Mouse (Mus musculus): ENCODE results near the gene Celf5. TPM values are rescaled to one million over a fixed set of nuclear protein-coding genes. Genes with fewer than 3 reads are reported as not detected.

Celf5 gene
- polyA plus RNA-seq, 1 experiment from 2014 or later: 64.4 TPM

GRCm38 (mm10) chr10:81429605-81430061, 52.9 kb downstream of the Celf5 start:
- peak overlapping the region; percentile 63 for H3K4me2 ChIP-seq (ENCODE audit: low read depth, low read length)
- 0% methylated on average over 18 of the region's 20 CpGs for WGBS
- H3K27me3 ChIP-seq (ENCODE audit: control insufficient read depth, insufficient read depth, low read length): peaks cover 3% of the 10 kb centered on the region; the same call in 1 of the 2 replicates
- peak; percentile 5; the same call in 1 of the 2 replicates for ATAC-seq (ENCODE audit: low read depth)
- peak overlapping the region; percentile 91 for H3K9ac ChIP-seq (replicated peaks; ENCODE audit: low read depth, low read length)
- no peaks in the 10 kb centered on the region for H3K9me3 ChIP-seq (ENCODE audit: control insufficient read depth, low read length)
- peak overlapping the region; percentile 75 for H3K4me3 ChIP-seq (ENCODE audit: low read depth, low read length)
- H3K36me3 ChIP-seq (ENCODE audit: control insufficient read depth, insufficient read depth, low read length): no peaks in the 10 kb centered on the region
- H3K27ac ChIP-seq (ENCODE audit: low read depth, low read length): peak overlapping the region; percentile 97
- peaks cover 29% of the 10 kb centered on the region for H3K4me1 ChIP-seq (ENCODE audit: control insufficient read depth, insufficient read depth, low read length)

- Histone ChIP-seq H3K9me3 (ENCODE audit: control insufficient read depth, low read length) (no peaks in the 10 kb centered on the region), H3K4me2 (ENCODE audit: low read depth, low read length) (peak overlapping the region; percentile 63), H3K9ac (replicated peaks; ENCODE audit: low read depth, low read length) (no peak overlapping the region), H3K4me1 (ENCODE audit: control insufficient read depth, insufficient read depth, low read length) (peaks cover 33% of the 10 kb centered on the region), H3K36me3 (ENCODE audit: control insufficient read depth, insufficient read depth, low read length) (no peaks in the 10 kb centered on the region), H3K27me3 (ENCODE audit: control insufficient read depth, insufficient read depth, low read length) (peaks cover 3% of the 10 kb centered on the region; the same call in 1 of the 2 replicates), H3K4me3 (ENCODE audit: low read depth, low read length) (peak overlapping the region; percentile 75), H3K27ac (ENCODE audit: low read depth, low read length) (no peak overlapping the region)
- ATAC-seq (ENCODE audit: low read depth): no peak
- WGBS: 23% methylated on average over 2 of the region's 2 CpGs
Measured at GRCm38 (mm10) chr10:81429092-81429491, 53.4 kb downstream of the Celf5 start.

GRCm38 (mm10) chr10:81428507-81428870, 54.0 kb downstream of the Celf5 start:
- no peak overlapping the region for H3K9ac ChIP-seq (replicated peaks; ENCODE audit: low read depth, low read length)
- no peak overlapping the region for H3K4me3 ChIP-seq (ENCODE audit: low read depth, low read length)
- WGBS: 93% methylated on average over 7 of the region's 7 CpGs
- no peaks in the 10 kb centered on the region for H3K9me3 ChIP-seq (ENCODE audit: control insufficient read depth, low read length)
- no peak for ATAC-seq (ENCODE audit: low read depth)
- no peak overlapping the region for H3K4me2 ChIP-seq (ENCODE audit: low read depth, low read length)
- peaks cover 33% of the 10 kb centered on the region for H3K4me1 ChIP-seq (ENCODE audit: control insufficient read depth, insufficient read depth, low read length)
- H3K36me3 ChIP-seq (ENCODE audit: control insufficient read depth, insufficient read depth, low read length): no peaks in the 10 kb centered on the region
- H3K27me3 ChIP-seq (ENCODE audit: control insufficient read depth, insufficient read depth, low read length): peaks cover 3% of the 10 kb centered on the region; the same call in 1 of the 2 replicates
- H3K27ac ChIP-seq (ENCODE audit: low read depth, low read length): no peak overlapping the region

- Histone ChIP-seq H3K4me1 (ENCODE audit: control insufficient read depth, insufficient read depth, low read length) (peaks cover 33% of the 10 kb centered on the region), H3K27me3 (ENCODE audit: control insufficient read depth, insufficient read depth, low read length) (peaks cover 3% of the 10 kb centered on the region; the same call in 1 of the 2 replicates), H3K9me3 (ENCODE audit: control insufficient read depth, low read length) (no peaks in the 10 kb centered on the region), H3K27ac (ENCODE audit: low read depth, low read length) (no peak overlapping the region), H3K4me2 (ENCODE audit: low read depth, low read length) (no peak overlapping the region), H3K4me3 (ENCODE audit: low read depth, low read length) (no peak overlapping the region), H3K9ac (replicated peaks; ENCODE audit: low read depth, low read length) (no peak overlapping the region), H3K36me3 (ENCODE audit: control insufficient read depth, insufficient read depth, low read length) (no peaks in the 10 kb centered on the region)
- 71% methylated on average over 8 of the region's 8 CpGs for WGBS
- ATAC-seq (ENCODE audit: low read depth): no peak
Measured at GRCm38 (mm10) chr10:81427804-81428506, 54.6 kb downstream of the Celf5 start.

GRCm38 (mm10) chr10:81427327-81427726, 55.2 kb downstream of the Celf5 start:
- Histone ChIP-seq H3K9me3 (ENCODE audit: control insufficient read depth, low read length) (no peaks in the 10 kb centered on the region), H3K9ac (replicated peaks; ENCODE audit: low read depth, low read length) (peak overlapping the region; percentile 50; the same call in 1 of the 2 replicates)

GRCm38 (mm10) chr10:81426897-81427296, 55.6 kb downstream of the Celf5 start:
- 1% methylated on average over 29 of the region's 38 CpGs for WGBS
- H3K9ac ChIP-seq (replicated peaks; ENCODE audit: low read depth, low read length): peak overlapping the region; percentile 50
- H3K4me2 ChIP-seq (ENCODE audit: low read depth, low read length): peak overlapping the region; percentile 63
- no peaks in the 10 kb centered on the region for H3K36me3 ChIP-seq (ENCODE audit: control insufficient read depth, insufficient read depth, low read length)
- H3K4me3 ChIP-seq (ENCODE audit: low read depth, low read length): peak overlapping the region; percentile 31
- peaks cover 30% of the 10 kb centered on the region for H3K4me1 ChIP-seq (ENCODE audit: control insufficient read depth, insufficient read depth, low read length)
- no peak overlapping the region for H3K27ac ChIP-seq (ENCODE audit: low read depth, low read length)
- H3K9me3 ChIP-seq (ENCODE audit: control insufficient read depth, low read length): no peaks in the 10 kb centered on the region
- peaks cover 3% of the 10 kb centered on the region; the same call in 1 of the 2 replicates for H3K27me3 ChIP-seq (ENCODE audit: control insufficient read depth, insufficient read depth, low read length)
- no peak for ATAC-seq (ENCODE audit: low read depth)

More at GRCm38 (mm10) chr10:81427327-81427726, 55.2 kb downstream of the Celf5 start:
- Histone ChIP-seq H3K4me3 (ENCODE audit: low read depth, low read length) (peak overlapping the region; percentile 31; the same call in 1 of the 2 replicates), H3K4me1 (ENCODE audit: control insufficient read depth, insufficient read depth, low read length) (peaks cover 30% of the 10 kb centered on the region), H3K27ac (ENCODE audit: low read depth, low read length) (no peak overlapping the region), H3K27me3 (ENCODE audit: control insufficient read depth, insufficient read depth, low read length) (peaks cover 3% of the 10 kb centered on the region; the same call in 1 of the 2 replicates), H3K36me3 (ENCODE audit: control insufficient read depth, insufficient read depth, low read length) (no peaks in the 10 kb centered on the region), H3K4me2 (ENCODE audit: low read depth, low read length) (peak overlapping the region; percentile 63)
- no peak for ATAC-seq (ENCODE audit: low read depth)
- 25% methylated on average over 3 of the region's 3 CpGs for WGBS

GRCm38 (mm10) chr10:81426081-81426671, 56.3 kb downstream of the Celf5 start:
- H3K36me3 ChIP-seq (ENCODE audit: control insufficient read depth, insufficient read depth, low read length): no peaks in the 10 kb centered on the region
- peaks cover 3% of the 10 kb centered on the region; the same call in 1 of the 2 replicates for H3K27me3 ChIP-seq (ENCODE audit: control insufficient read depth, insufficient read depth, low read length)
- no peaks in the 10 kb centered on the region for H3K9me3 ChIP-seq (ENCODE audit: control insufficient read depth, low read length)
- no peak overlapping the region for H3K27ac ChIP-seq (ENCODE audit: low read depth, low read length)
- under 1% methylated on average over 22 of the region's 33 CpGs for WGBS
- ATAC-seq (ENCODE audit: low read depth): no peak
- H3K4me1 ChIP-seq (ENCODE audit: control insufficient read depth, insufficient read depth, low read length): peaks cover 28% of the 10 kb centered on the region
- peak overlapping the region; percentile 63 for H3K4me2 ChIP-seq (ENCODE audit: low read depth, low read length)
- peak overlapping the region; percentile 31 for H3K4me3 ChIP-seq (ENCODE audit: low read depth, low read length)
- H3K9ac ChIP-seq (replicated peaks; ENCODE audit: low read depth, low read length): peak overlapping the region; percentile 50

- WGBS: 32% methylated on average over 10 of the region's 10 CpGs
- Histone ChIP-seq H3K9ac (replicated peaks; ENCODE audit: low read depth, low read length) (no peak overlapping the region), H3K27me3 (ENCODE audit: control insufficient read depth, insufficient read depth, low read length) (peaks cover 3% of the 10 kb centered on the region; the same call in 1 of the 2 replicates), H3K9me3 (ENCODE audit: control insufficient read depth, low read length) (no peaks in the 10 kb centered on the region), H3K4me3 (ENCODE audit: low read depth, low read length) (no peak overlapping the region), H3K36me3 (ENCODE audit: control insufficient read depth, insufficient read depth, low read length) (no peaks in the 10 kb centered on the region), H3K27ac (ENCODE audit: low read depth, low read length) (no peak overlapping the region), H3K4me1 (ENCODE audit: control insufficient read depth, insufficient read depth, low read length) (peaks cover 26% of the 10 kb centered on the region), H3K4me2 (ENCODE audit: low read depth, low read length) (peak overlapping the region; percentile 63; the same call in 1 of the 2 replicates)
- ATAC-seq (ENCODE audit: low read depth): no peak
Measured at GRCm38 (mm10) chr10:81425236-81425850, 57.2 kb downstream of the Celf5 start.

All from neural tube, embryonic 14.5 days (tissue).